Mouse (Mus musculus): ENCODE results near the gene Gm6502. TPM values are rescaled to one million over a fixed set of nuclear protein-coding genes. Genes with fewer than 3 reads are reported as not detected.
"Not testable (repeated sequence)": the region's sequence is repeated elsewhere in the genome, so short reads cannot be mapped to it uniquely, and the experiment has no call there.

Gene Gm6502
- total RNA-seq (2021) = not detected
- long read RNA-seq, experiment 1 = 0 reads
- long read RNA-seq, experiment 2 = 0 reads

GRCm38 (mm10) chr5:94314135-94314534, at the start of gene Gm6502:
Gene Gm6502, plus strand, starts transcription at chr5:94314435.
- intact Hi-C loops (cut with DNase I); H3K27ac ChIP-seq; DNase-seq; H3K4me3 ChIP-seq: not testable (repeated sequence)

GRCm38 (mm10) chr5:94306696-94307095, 7.5 kb upstream of the Gm6502 start, which contains the start of gene A430089I19Rik:
Gene A430089I19Rik, minus strand, starts transcription at chr5:94306796.
- H3K27ac ChIP-seq; DNase-seq; intact Hi-C loops (cut with DNase I); H3K4me3 ChIP-seq: not testable (repeated sequence)

DNA sequence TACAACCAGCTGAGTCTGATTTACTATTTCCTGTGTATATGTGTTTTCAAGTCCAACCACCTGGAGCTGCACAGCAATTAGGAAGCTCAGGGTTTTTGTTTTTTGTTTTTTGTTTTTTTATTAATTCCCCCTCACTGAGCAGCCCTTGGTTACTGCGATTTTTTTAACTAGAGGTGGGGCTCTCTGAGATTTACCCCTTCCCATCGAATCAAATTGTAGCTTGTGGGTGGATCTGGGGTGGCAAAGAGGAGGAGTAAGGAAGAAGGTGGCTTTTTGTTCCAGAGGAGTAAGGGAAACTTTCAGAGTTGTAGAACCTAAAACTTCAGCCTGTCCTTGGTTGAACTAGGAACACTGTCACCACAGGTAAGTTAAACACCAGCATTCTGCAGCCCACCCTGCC, 25.2 kb downstream of the Gm6502 start, which contains the start of gene AA792892:
TSS of gene AA792892 (plus strand) at position 301 of the 400 bp plus-strand sequence.
- DNase-seq; H3K27ac ChIP-seq; H3K4me3 ChIP-seq; intact Hi-C loops (cut with DNase I): not testable (repeated sequence)

Other genes with a start within 250 kb of the Gm6502 start
- gene BC061212, start 243.9 kb upstream of the Gm6502 start, total RNA-seq (2021) = not detected
- not detected for gene Gm6351, start 238.1 kb upstream of the Gm6502 start, total RNA-seq (2021)
- gene Gm3106, start 96.4 kb upstream of the Gm6502 start, total RNA-seq (2021) = not detected
- not detected for gene A430089I19Rik, start 7.6 kb upstream of the Gm6502 start, total RNA-seq (2021)
- not detected for gene AA792892, start 25.3 kb downstream of the Gm6502 start, total RNA-seq (2021)
- gene Gm7682, start 131.3 kb downstream of the Gm6502 start, total RNA-seq (2021) = not detected
- not detected for gene Gm3139, start 211.9 kb downstream of the Gm6502 start, total RNA-seq (2021)